17 mouse cellular contexts compared by ENCODE assay signal in genomic region chr11:100516291-100516690, GRCm38 (mm10). TPM values are rescaled to one million over a fixed set of nuclear protein-coding genes. Genes with fewer than 3 reads are reported as not detected.
DNase-seq lines count a peak whose midpoint lies in the region; ATAC-seq and TF ChIP-seq lines count a peak whose summit lies in the region.
"Had no signal": no experiment of that assay in that cellular context is flagged by ENCODE, and none has a peak within 500 bp of the region (broad histone marks: within the 10 kb centered on the region; RNA-seq: fewer than 3 reads in every experiment).

No protein-coding gene starts in this region.

- in situ Hi-C loops in Patski (cut with MboI; ENCODE audit: low pct_unique_long_range_greater_than_20kb), result no loop called here

- CTCF ChIA-PET in Patski (lab: Charles Lee), result interaction anchor here (1.1 to 1.5 kb wide), 3 partner anchors 9 to 11 kb away, joined by 3 to 4 read pairs (median 3); partner anchors contain the start of gene Acly

- no peak overlapping the region for H3K4me2 ChIP-seq in neural tube, embryonic 14.5 days (ENCODE audit: low read depth, low read length)
- H3K4me2 ChIP-seq: liver, embryonic 15.5 days had no signal

- no peak for TF ChIP-seq CTCF in Patski (IDR thresholded peaks at IDR 0.05)
- no peak for TF ChIP-seq CTCF in layer of hippocampus, adult 2 months (conservative IDR thresholded peaks at IDR 0.05)

- peaks cover 76% of the 10 kb centered on the region for H3K36me3 ChIP-seq in neural tube, embryonic 14.5 days (ENCODE audit: control insufficient read depth, insufficient read depth, low read length)

- no peak overlapping the region for H3K27ac ChIP-seq in neural tube, embryonic 14.5 days (ENCODE audit: low read depth, low read length)
- H3K27ac ChIP-seq in layer of hippocampus, adult 2 months, result no peak overlapping the region
- H3K27ac ChIP-seq: heart, adult 2 months; liver, embryonic 15.5 days; midbrain, embryonic 10.5 days had no signal

- no peaks in the 10 kb centered on the region; the same call in 1 of the 2 replicates for H3K4me1 ChIP-seq in neural tube, embryonic 14.5 days (ENCODE audit: control insufficient read depth, insufficient read depth, low read length)
- H3K4me1 ChIP-seq: midbrain, embryonic 10.5 days had no signal

- H3K4me3 ChIP-seq in neural tube, embryonic 14.5 days (ENCODE audit: low read depth, low read length), result no peak overlapping the region
- no peak overlapping the region for H3K4me3 ChIP-seq in layer of hippocampus, adult 2 months
- H3K4me3 ChIP-seq: heart, adult 2 months; liver, embryonic 15.5 days; midbrain, embryonic 10.5 days had no signal

- 41% methylated on average over 9 of the region's 9 CpGs for WGBS in neural tube, embryonic 14.5 days

- peak; percentile 58 to 61 for DNase-seq in cerebellum, postnatal 10 days
- DNase-seq in kidney, postnatal 4 days, result peak; percentile 58 to 62
- DNase-seq in kidney, postnatal 36 days, result no peak
- DNase-seq in Patski (ENCODE audit: low read depth, low spot score), result peak; percentile 65
- no peak for DNase-seq in layer of hippocampus, adult 2 months (ENCODE audit: low spot score in 2 of 2)
- no peak for DNase-seq in thymus, postnatal 10 days (ENCODE audit: low spot score in 2 of 2)
- DNase-seq: cerebellum, postnatal 36 days; gastrocnemius, postnatal 10 days; heart, adult 2 months; heart, postnatal 10 days; lung, postnatal 36 days; thymus, postnatal 25 days had no signal

- no peaks in the 10 kb centered on the region for H3K27me3 ChIP-seq in Patski
- H3K27me3 ChIP-seq in neural tube, embryonic 14.5 days (ENCODE audit: control insufficient read depth, insufficient read depth, low read length), result no peaks in the 10 kb centered on the region
- H3K27me3 ChIP-seq: liver, embryonic 15.5 days had no signal

- POLR2A ChIA-PET in Patski (lab: Charles Lee), result no interaction called here

- ATAC-seq in cerebellum, adult (ENCODE audit: insufficient number of reproducible peaks, low FRiP score, low TSS enrichment), result no peak
- ATAC-seq in Patski, result no peak
- peak; percentile 13; the same call in 1 of the 2 replicates for ATAC-seq in neural tube, embryonic 14.5 days (ENCODE audit: low read depth)
- ATAC-seq: hindbrain, embryonic 16.5 days had no signal

- no peaks in the 10 kb centered on the region for H3K9me3 ChIP-seq in neural tube, embryonic 14.5 days (ENCODE audit: control insufficient read depth, low read length)
- H3K9me3 ChIP-seq: liver, embryonic 15.5 days; midbrain, embryonic 10.5 days had no signal

- no peak overlapping the region for H3K9ac ChIP-seq in neural tube, embryonic 14.5 days (replicated peaks; ENCODE audit: low read depth, low read length)
- H3K9ac ChIP-seq: liver, embryonic 15.5 days had no signal

RNA-seq across cellular contexts. Expression of gene Acly, which starts 11.5 kb away (rescaled TPM):
- polyA plus RNA-seq in Patski (2021), result 162 TPM
- polyA plus RNA-seq in neural tube, embryonic 14.5 days (2014; fragmentation: Nextera tagmentation; extraction: Ambion mirVana), result 191 and 250 TPM in 2 replicates
- total RNA-seq in layer of hippocampus, adult 2 months (2021), result 100 to 1,000 TPM; 103 to 117 TPM

RNA-seq across cellular contexts. Expression of gene Ttc25, which starts 29.1 kb away (rescaled TPM):
- polyA plus RNA-seq in Patski (2021), result 2.2 TPM
- polyA plus RNA-seq in neural tube, embryonic 14.5 days (2014; fragmentation: Nextera tagmentation; extraction: Ambion mirVana), result 1.7 and 2.2 TPM in 2 replicates
- total RNA-seq in layer of hippocampus, adult 2 months (2021), result 1 to 10 TPM; 1.3 to 1.7 TPM

RNA-seq across cellular contexts. Expression of gene Klhl11, which starts 43.8 kb away (rescaled TPM):
- polyA plus RNA-seq in Patski (2021), result 10.9 TPM
- 15.7 and 16.1 TPM in 2 replicates for polyA plus RNA-seq in neural tube, embryonic 14.5 days (2014; fragmentation: Nextera tagmentation; extraction: Ambion mirVana)
- 100 to 1,000 TPM; 119 to 121 TPM for total RNA-seq in layer of hippocampus, adult 2 months (2021)

RNA-seq across cellular contexts. Expression of gene Cnp, which starts 58.4 kb away (rescaled TPM):
- polyA plus RNA-seq in Patski (2021), result 17.9 TPM
- 41.1 and 49.3 TPM in 2 replicates for polyA plus RNA-seq in neural tube, embryonic 14.5 days (2014; fragmentation: Nextera tagmentation; extraction: Ambion mirVana)
- total RNA-seq in layer of hippocampus, adult 2 months (2021), result 100 to 1,000 TPM; 168 to 183 TPM

Comparison
In these comparisons a context has a peak if more than half of its experiments do, and no peak if none do; other contexts are left out.
1. DNase-seq: peak in cerebellum, postnatal 10 days (2 of 2), kidney, postnatal 4 days (2 of 2) and Patski (single experiment); none in kidney, postnatal 36 days (0 of 2), layer of hippocampus, adult 2 months (0 of 2) and thymus, postnatal 10 days (0 of 2).